Mouse (Mus musculus): Measurements from ENCODE around the gene Gimap4.

- TF ChIP-seq CHD2 (IDR thresholded peaks at IDR 0.05; ENCODE audit: low read depth, low read length) (no peak), HCFC1 (IDR thresholded peaks at IDR 0.05; ENCODE audit: borderline replicate concordance, insufficient read depth, low read length) (no peak)
Observed at GRCm38 (mm10) chr6:48700251-48701075, 16.1 kb downstream of the Gimap4 start.

Measured in ES-E14 (cell line).